Mouse (Mus musculus) forebrain, postnatal 0 days (tissue): ENCODE measurements around the gene Peli1. TPM values are rescaled to one million over a fixed set of nuclear protein-coding genes. Genes with fewer than 3 reads are reported as not detected.

ENCODE experiments used
- ATAC-seq: fragments of 200-750 bp; cut with Nextera tagmentation; 2 replicates; pipeline ENCODE4 v1.8.0; 2017; ENCODE audit warnings: mild to moderate bottlenecking, moderate library complexity
- DNase-seq: peaks from one replicate; pipeline ENCODE4 v3.0.0-alpha.2; 2015
- H3K27ac ChIP-seq: fragments of 300-500 bp; sonication (generic); 2 replicates; pipeline ENCODE4 v1.5.1; 2014; ENCODE audit warnings: low read depth, mild to moderate bottlenecking, antibody characterized with exemption, low read length, moderate library complexity, mixed read lengths
- H3K27me3 ChIP-seq: fragments of 300-500 bp; sonication (generic); 2 replicates; pipeline ENCODE4 v1.6.1; 2014; ENCODE audit warnings: mild to moderate bottlenecking, low read length, mixed read lengths; ENCODE audit not compliant: insufficient read depth
- H3K36me3 ChIP-seq: fragments of 300-500 bp; sonication (generic); 2 replicates; pipeline ENCODE4 v1.6.1; 2014; ENCODE audit warnings: mild to moderate bottlenecking, moderate library complexity; ENCODE audit not compliant: insufficient read depth
- H3K4me1 ChIP-seq: fragments of 300-500 bp; sonication (generic); 2 replicates; pipeline ENCODE4 v1.6.1; 2014; ENCODE audit warnings: antibody characterized with exemption; ENCODE audit not compliant: insufficient read depth
- H3K4me2 ChIP-seq: fragments of 300-500 bp; sonication (generic); 2 replicates; pipeline ENCODE4 v1.6.1; 2014; ENCODE audit warnings: low read depth, mild to moderate bottlenecking, moderate library complexity
- H3K4me3 ChIP-seq: fragments of 300-500 bp; sonication (generic); 2 replicates; pipeline ENCODE4 v1.5.1; 2014; ENCODE audit warnings: low read depth, low read length, mixed read lengths
- H3K9ac ChIP-seq: fragments of 300-500 bp; sonication (generic); 2 replicates; pipeline ENCODE4 v1.6.1; 2014; ENCODE audit warnings: mild to moderate bottlenecking
- H3K9me3 ChIP-seq: fragments of 300-500 bp; sonication (generic); 2 replicates; pipeline ENCODE4 v1.6.1; 2016; ENCODE audit warnings: low read length
- CTCF ChIP-seq: sonication (generic); IDR thresholded peaks from 2 replicates; pipeline ENCODE4 v1.5.1; 2016; ENCODE audit warnings: antibody characterized with exemption, control low read depth, low read depth
- WGBS: fragments of 180-500 bp; shearing (Covaris S2); extraction: QIAGEN DNeasy Blood & Tissue Kit; methylation state at CpG from one replicate; pipeline ENCODE4 v1.1.7; 2014; 5-methylcytosine and 5-hydroxymethylcytosine counted together
- polyA plus RNA-seq: library from polyadenylated mRNA; unstranded; fragments of >200 nt; fragmentation: Nextera tagmentation; extraction: Ambion mirVana; gene quantifications from 2 replicates; pipeline ENCODE4 v1.2.1, GENCODE M21; 2015
- total RNA-seq: library from RNA; depleted of rRNA; stranded (reverse); fragments of >200 nt; gene quantifications from 2 replicates; pipeline ENCODE4 v1.2.3, GENCODE M21; 2014

Peli1 gene
- total and polyA plus RNA-seq, 2 experiments from 2014 or later: 52.8 to 58.0 TPM

GRCm38 (mm10) chr11:21121737-21122136 lies 30.6 kb downstream of the Peli1 start:
- TF ChIP-seq CTCF: no peak
- Histone ChIP-seq H3K36me3 (no peaks in the 10 kb centered on the region), H3K27me3 (no peaks in the 10 kb centered on the region), H3K4me2 (no peak overlapping the region), H3K4me3 (no peak overlapping the region), H3K9ac (no peak overlapping the region), H3K4me1 (no peaks in the 10 kb centered on the region), H3K27ac (no peak overlapping the region), H3K9me3 (no peaks in the 10 kb centered on the region)
- ATAC-seq: no peak
- WGBS: 98% methylated on average over 2 of the region's 2 CpGs
- DNase-seq: no peak

- Histone ChIP-seq H3K27me3 (no peaks in the 10 kb centered on the region), H3K4me3 (no peak overlapping the region), H3K27ac (no peak overlapping the region), H3K9me3 (no peaks in the 10 kb centered on the region), H3K36me3 (no peaks in the 10 kb centered on the region), H3K9ac (no peak overlapping the region), H3K4me1 (no peaks in the 10 kb centered on the region), H3K4me2 (no peak overlapping the region)
- DNase-seq: no peak
- no peak for ATAC-seq
- WGBS: 86% methylated on average over 2 of the region's 2 CpGs
- TF ChIP-seq CTCF: no peak
These were observed 31.3 kb downstream of the Peli1 start for GRCm38 (mm10) chr11:21122399-21122798.

- Histone ChIP-seq H3K4me2 (no peak overlapping the region), H3K9ac (no peak overlapping the region), H3K4me1 (no peaks in the 10 kb centered on the region), H3K27me3 (no peaks in the 10 kb centered on the region), H3K36me3 (no peaks in the 10 kb centered on the region), H3K4me3 (no peak overlapping the region), H3K27ac (no peak overlapping the region), H3K9me3 (no peaks in the 10 kb centered on the region)
- TF ChIP-seq CTCF: no peak
- ATAC-seq (no peak), DNase-seq (no peak)
- WGBS: 96% methylated on average over 2 of the region's 2 CpGs
These were observed 40.6 kb downstream of the Peli1 start for GRCm38 (mm10) chr11:21131692-21132091.

GRCm38 (mm10) chr11:21134875-21135451 lies 43.9 kb downstream of the Peli1 start:
- Histone ChIP-seq H3K27ac (no peak overlapping the region), H3K36me3 (peaks cover 9% of the 10 kb centered on the region; the same call in 1 of the 2 replicates), H3K4me3 (no peak overlapping the region), H3K9ac (no peak overlapping the region), H3K27me3 (no peaks in the 10 kb centered on the region), H3K4me2 (no peak overlapping the region), H3K9me3 (no peaks in the 10 kb centered on the region), H3K4me1 (no peaks in the 10 kb centered on the region)
- 73% methylated on average over 2 of the region's 2 CpGs for WGBS
- ATAC-seq: no peak
- no peak for DNase-seq
- no peak for TF ChIP-seq CTCF

GRCm38 (mm10) chr11:21139453-21139852 lies 48.4 kb downstream of the Peli1 start:
- DNase-seq (no peak), ATAC-seq (no peak)
- Histone ChIP-seq H3K4me2 (no peak overlapping the region), H3K27me3 (no peaks in the 10 kb centered on the region), H3K4me1 (no peaks in the 10 kb centered on the region), H3K9ac (no peak overlapping the region), H3K4me3 (no peak overlapping the region), H3K27ac (no peak overlapping the region), H3K36me3 (peaks cover 21% of the 10 kb centered on the region), H3K9me3 (no peaks in the 10 kb centered on the region)
- WGBS: 100% methylated on average over 1 of the region's 1 CpGs
- TF ChIP-seq CTCF: no peak

GRCm38 (mm10) chr11:21141242-21141641 lies 50.2 kb downstream of the Peli1 start:
- TF ChIP-seq CTCF: no peak
- WGBS: 90% methylated on average over 7 of the region's 7 CpGs
- Histone ChIP-seq H3K4me1 (no peaks in the 10 kb centered on the region), H3K36me3 (peaks cover 21% of the 10 kb centered on the region), H3K27ac (no peak overlapping the region), H3K9ac (no peak overlapping the region), H3K4me3 (no peak overlapping the region), H3K27me3 (no peaks in the 10 kb centered on the region), H3K9me3 (no peaks in the 10 kb centered on the region), H3K4me2 (no peak overlapping the region)
- no peak for DNase-seq
- no peak for ATAC-seq

- H3K9me3 ChIP-seq: no peaks in the 10 kb centered on the region
- H3K27me3 ChIP-seq: no peaks in the 10 kb centered on the region
- WGBS: 89% methylated on average over 4 of the region's 4 CpGs
- peaks cover 21% of the 10 kb centered on the region for H3K36me3 ChIP-seq
- no peaks in the 10 kb centered on the region for H3K4me1 ChIP-seq
- H3K4me2 ChIP-seq: no peak overlapping the region
- no peak for TF ChIP-seq CTCF
- ATAC-seq (no peak), DNase-seq (no peak)
- no peak overlapping the region for H3K9ac ChIP-seq
- H3K27ac ChIP-seq: no peak overlapping the region
- H3K4me3 ChIP-seq: no peak overlapping the region
These were observed 50.7 kb downstream of the Peli1 start for GRCm38 (mm10) chr11:21141755-21142154.
